Mouse (Mus musculus) MEL (cell line): ENCODE results near the gene F2r.

Experiments used
- CHD1 ChIP-seq: IDR thresholded peaks from 2 replicates; pipeline ENCODE4 v1.6.1; 2012; ENCODE audit warnings: low read depth, mild to moderate bottlenecking, inconsistent platforms, low read length, improper control_type of control experiment
- CTCF ChIP-seq, 3 experiments: IDR thresholded peaks in 2 of 3; conservative IDR thresholded peaks in 1 of 3; 2 replicates each; pipeline ENCODE4 v1.5.1; 2011 to 2012; ENCODE audit warnings: low read length in 3 of 3, low read depth in 2 of 3, mild to moderate bottlenecking in 2 of 3, improper control_type of control experiment in 1 of 3, inconsistent platforms in 1 of 3, mixed read lengths in 1 of 3, moderate library complexity in 1 of 3; ENCODE audit not compliant: control insufficient read depth in 1 of 3, insufficient read depth in 1 of 3, poor library complexity in 1 of 3, severe bottlenecking in 1 of 3
- GATA1 ChIP-seq: IDR thresholded peaks from 2 replicates; pipeline ENCODE4 v1.6.1; 2011; ENCODE audit warnings: low read depth, low read length, improper control_type of control experiment
- MXI1 ChIP-seq: IDR thresholded peaks from 2 replicates; pipeline ENCODE4 v1.6.1; 2011; ENCODE audit warnings: mild to moderate bottlenecking, low read depth, low read length, improper control_type of control experiment
- MYB ChIP-seq: IDR thresholded peaks from 2 replicates; pipeline ENCODE4 v1.6.1; 2011; ENCODE audit warnings: mild to moderate bottlenecking, low read depth, low read length, improper control_type of control experiment
- POLR2A ChIP-seq, 2 experiments: IDR thresholded peaks; 2 replicates each; pipeline ENCODE4 v1.6.1; 2011 to 2012; ENCODE audit warnings: low read length in 2 of 2, mild to moderate bottlenecking in 2 of 2, control low read depth in 1 of 2, improper control_type of control experiment in 1 of 2, low read depth in 1 of 2, moderate library complexity in 1 of 2; ENCODE audit not compliant: control insufficient read depth in 1 of 2, insufficient read depth in 1 of 2, poor library complexity in 1 of 2
- POLR2AphosphoS2 ChIP-seq: IDR thresholded peaks from 2 replicates; pipeline ENCODE4 v1.6.1; 2011; ENCODE audit warnings: low read length, improper control_type of control experiment

DNA sequence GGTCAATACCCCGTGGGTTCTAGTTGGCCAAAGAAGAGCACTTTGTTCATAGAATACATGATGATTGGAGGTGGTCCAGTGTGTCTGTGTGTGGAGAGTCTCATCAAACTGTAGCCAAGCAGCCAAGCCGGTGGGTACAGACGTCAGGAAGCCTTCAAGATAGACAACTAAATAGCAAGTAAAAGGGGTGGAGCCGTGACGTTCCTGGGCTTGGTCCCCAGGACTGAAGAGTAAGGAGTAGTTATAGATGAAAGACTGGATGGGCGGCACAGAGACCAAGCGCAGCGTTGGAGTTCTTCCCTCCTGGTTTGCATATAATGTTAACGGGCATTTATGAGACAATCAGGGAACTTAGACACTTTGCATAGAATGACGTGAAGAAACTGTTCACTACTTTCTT is 6.0 kb downstream of the F2r start:
- TF ChIP-seq CTCF (IDR thresholded peaks at IDR 0.05 in 2 of 3, conservative IDR thresholded peaks at IDR 0.05 in 1 of 3; ENCODE audit: control insufficient read depth in 1 of 3, insufficient read depth in 1 of 3, low read depth in 2 of 3, low read length in 3 of 3, poor library complexity in 1 of 3, severe bottlenecking in 1 of 3) (no peak), GATA1 (no peak), MYB (no peak), POLR2A (IDR thresholded peaks at IDR 0.05; ENCODE audit: control insufficient read depth in 1 of 2, insufficient read depth in 1 of 2, low read depth in 1 of 2, low read length in 2 of 2, poor library complexity in 1 of 2) (no peak), CHD1 (no peak), POLR2AphosphoS2 (no peak), MXI1 (no peak)
